Mouse (Mus musculus): ENCODE measurements around the gene Klhdc4. TPM values are rescaled to one million over a fixed set of nuclear protein-coding genes. Genes with fewer than 3 reads are reported as not detected.

Gene Klhdc4
- polyA plus RNA-seq (2016; fragmentation: Nextera tagmentation; extraction: Ambion mirVana): 44.3 and 54.4 TPM in 2 replicates

DNA sequence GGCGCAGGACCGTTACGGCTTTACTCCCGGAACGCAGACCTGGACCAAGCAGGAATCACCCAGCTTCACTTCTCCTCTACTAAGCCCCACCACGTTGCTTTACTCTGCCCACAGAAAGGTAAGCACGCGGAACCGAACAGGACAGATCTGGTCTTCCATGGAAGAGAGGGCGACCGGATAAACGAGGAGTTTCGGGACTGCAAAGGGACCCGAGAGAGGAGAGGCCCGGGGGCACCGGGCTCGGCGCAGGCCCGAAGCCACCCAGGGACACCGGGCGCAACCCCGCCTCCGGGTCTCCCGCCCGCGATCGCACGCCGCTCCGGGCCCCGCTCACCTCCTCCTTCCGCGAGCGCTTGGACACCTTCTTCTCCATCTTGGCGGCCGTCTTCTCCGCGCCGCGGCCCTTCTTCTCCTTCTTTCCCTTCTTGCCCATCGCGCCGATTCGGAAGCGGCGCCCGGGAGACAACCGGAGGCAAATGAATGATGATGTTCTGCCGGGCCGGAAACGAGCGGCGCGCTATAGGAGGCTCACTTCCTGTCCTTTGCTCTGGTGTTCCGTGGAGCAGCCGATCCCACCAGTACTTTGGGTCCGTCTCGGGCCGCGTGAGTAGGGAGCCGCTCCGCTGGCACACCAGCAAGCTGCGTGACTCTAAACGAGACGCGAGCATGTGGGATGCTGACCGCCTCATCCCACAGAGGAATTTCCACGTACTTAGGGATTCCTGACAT, at the start of gene Klhdc4:
Klhdc4 (minus strand) TSS at position 522 of the 729 bp plus-strand sequence.
- DNase-seq (ENCODE audit: low spot score): peak; percentile 95
- Histone ChIP-seq H3K4me1 (peaks cover 19% of the 10 kb centered on the region), H3K27ac (peak within 1 kb of the TSS; percentile 90), H3K4me3 (peak within 1 kb of the TSS; percentile 94), H3K36me3 (no peaks in the 10 kb centered on the region), H3K9me3 (no peaks in the 10 kb centered on the region), H3K27me3 (ENCODE audit: insufficient read depth, poor library complexity, severe bottlenecking) (no peaks in the 10 kb centered on the region)
- under 1% methylated on average over 68 of the region's 68 CpGs for WGBS

DNA sequence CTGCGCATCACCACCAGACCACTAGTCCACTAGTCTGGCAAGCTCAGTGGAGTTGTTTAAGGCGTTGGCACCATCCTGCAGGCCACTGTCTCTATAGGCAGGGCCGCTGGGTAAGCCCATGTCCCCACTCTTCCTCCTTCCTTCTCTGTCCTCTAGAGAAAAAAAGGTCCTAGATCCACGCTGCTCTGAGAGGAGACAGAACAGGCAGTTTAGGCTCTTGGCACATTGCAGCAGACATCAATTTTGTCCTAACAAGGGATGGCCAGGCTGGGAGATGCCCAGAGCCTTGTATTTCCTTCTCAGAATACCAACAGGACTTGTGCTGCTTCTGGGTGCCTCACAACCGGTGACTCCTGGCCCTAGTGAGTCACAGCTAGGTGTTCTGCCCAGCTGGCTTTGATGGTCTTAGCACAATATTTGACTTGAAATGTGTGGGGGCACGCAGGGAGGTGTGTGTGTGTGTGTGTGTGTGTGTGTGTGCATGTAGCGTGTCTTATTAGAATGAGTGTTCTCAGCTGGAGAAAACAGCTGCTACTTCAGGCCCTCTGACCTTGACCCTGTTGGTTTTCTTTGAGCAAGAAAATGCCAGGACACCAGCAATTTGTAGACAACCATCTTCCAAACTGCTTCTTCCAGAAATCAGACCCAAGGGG, 48.6 kb upstream of the Klhdc4 start:
- Histone ChIP-seq H3K4me1 (peaks cover 43% of the 10 kb centered on the region), H3K27me3 (ENCODE audit: insufficient read depth, poor library complexity, severe bottlenecking) (peaks cover 11% of the 10 kb centered on the region; the same call in 1 of the 2 replicates), H3K9me3 (no peaks in the 10 kb centered on the region), H3K27ac (no peak overlapping the region), H3K36me3 (peaks cover 16% of the 10 kb centered on the region), H3K4me3 (no peak overlapping the region)
- WGBS: 85% methylated on average over 7 of the region's 7 CpGs
- no peak for DNase-seq (ENCODE audit: low spot score)

DNA sequence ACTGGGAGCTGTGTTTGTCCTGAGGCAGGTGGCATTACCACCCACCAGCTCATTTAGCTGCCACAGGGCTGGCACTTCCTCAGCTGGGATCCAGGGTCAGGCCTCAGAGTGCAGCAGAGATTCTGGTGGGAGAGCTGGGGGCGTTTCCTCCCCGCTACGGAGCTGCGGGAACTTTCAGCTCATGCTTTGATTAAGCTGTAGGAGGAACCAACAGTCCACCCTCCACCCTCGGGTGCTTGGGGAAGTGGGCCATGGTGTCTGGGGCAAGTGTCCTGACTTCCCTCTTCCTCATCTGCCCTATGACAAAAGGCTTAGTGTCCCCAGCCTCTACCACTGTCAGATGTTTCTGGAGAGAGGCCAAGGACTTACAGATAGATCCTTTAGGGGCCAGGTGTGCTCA, 47.8 kb upstream of the Klhdc4 start:
- peaks cover 48% of the 10 kb centered on the region for H3K4me1 ChIP-seq
- H3K4me3 ChIP-seq: no peak overlapping the region
- no peaks in the 10 kb centered on the region for H3K9me3 ChIP-seq
- peaks cover 19% of the 10 kb centered on the region for H3K27me3 ChIP-seq (ENCODE audit: insufficient read depth, poor library complexity, severe bottlenecking)
- peaks cover 9% of the 10 kb centered on the region; the same call in 1 of the 2 replicates for H3K36me3 ChIP-seq
- 74% methylated on average over 5 of the region's 5 CpGs for WGBS
- no peak for DNase-seq (ENCODE audit: low spot score)
- no peak overlapping the region for H3K27ac ChIP-seq

GRCm38 (mm10) chr8:121875517-121875916, 46.1 kb upstream of the Klhdc4 start:
- 64% methylated on average over 9 of the region's 9 CpGs for WGBS
- peaks cover 37% of the 10 kb centered on the region for H3K4me1 ChIP-seq
- H3K4me3 ChIP-seq: no peak overlapping the region
- peak overlapping the region; percentile 63 for H3K27ac ChIP-seq
- H3K9me3 ChIP-seq: no peaks in the 10 kb centered on the region
- H3K27me3 ChIP-seq (ENCODE audit: insufficient read depth, poor library complexity, severe bottlenecking): peaks cover 28% of the 10 kb centered on the region
- H3K36me3 ChIP-seq: no peaks in the 10 kb centered on the region
- DNase-seq (ENCODE audit: low spot score): no peak

- Histone ChIP-seq H3K36me3 (no peaks in the 10 kb centered on the region), H3K27me3 (ENCODE audit: insufficient read depth, poor library complexity, severe bottlenecking) (peaks cover 28% of the 10 kb centered on the region), H3K4me3 (no peak overlapping the region), H3K27ac (peak overlapping the region; percentile 63), H3K4me1 (peaks cover 36% of the 10 kb centered on the region), H3K9me3 (no peaks in the 10 kb centered on the region)
- no peak for DNase-seq (ENCODE audit: low spot score)
- 58% methylated on average over 3 of the region's 3 CpGs for WGBS
These were observed 45.7 kb upstream of the Klhdc4 start for GRCm38 (mm10) chr8:121875045-121875444.

GRCm38 (mm10) chr8:121874031-121874430, 44.7 kb upstream of the Klhdc4 start:
- peak overlapping the region; percentile 31 for H3K27ac ChIP-seq
- no peak overlapping the region for H3K4me3 ChIP-seq
- H3K4me1 ChIP-seq: peaks cover 36% of the 10 kb centered on the region
- DNase-seq (ENCODE audit: low spot score): peak; percentile 87
- peaks cover 28% of the 10 kb centered on the region for H3K27me3 ChIP-seq (ENCODE audit: insufficient read depth, poor library complexity, severe bottlenecking)
- no peaks in the 10 kb centered on the region for H3K9me3 ChIP-seq
- 49% methylated on average over 9 of the region's 9 CpGs for WGBS
- H3K36me3 ChIP-seq: no peaks in the 10 kb centered on the region

DNA sequence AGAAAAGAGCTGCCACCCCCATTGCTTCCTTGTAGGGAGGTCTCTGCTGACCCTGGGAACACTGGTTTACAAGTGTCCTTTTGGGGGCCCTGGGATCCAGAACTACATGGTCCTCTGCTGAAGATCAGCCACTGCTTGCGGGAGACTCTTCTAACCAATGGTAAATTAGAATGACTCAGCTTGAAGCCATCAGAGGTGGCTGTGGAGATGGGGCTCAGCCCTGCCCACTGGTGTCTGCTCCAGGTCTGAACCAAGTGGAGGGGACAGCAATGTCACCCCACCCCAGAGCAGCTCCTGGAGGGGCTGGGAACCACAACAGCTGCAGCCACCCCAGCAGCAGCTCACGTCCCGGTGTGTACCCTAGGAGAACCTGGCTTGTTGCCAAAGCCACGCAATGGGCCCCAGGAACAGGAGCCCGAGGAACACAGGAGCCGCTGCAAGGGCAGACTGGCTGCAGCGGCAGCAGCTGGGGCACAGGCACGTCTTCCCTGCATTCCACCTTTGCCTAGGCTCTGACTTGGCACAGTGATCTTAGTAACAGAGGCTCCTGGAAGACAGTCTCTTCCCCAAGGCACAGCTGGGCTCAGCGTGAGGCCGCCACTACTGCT, 42.6 kb upstream of the Klhdc4 start:
- 39% methylated on average over 10 of the region's 10 CpGs for WGBS
- H3K4me1 ChIP-seq: peaks cover 36% of the 10 kb centered on the region
- H3K36me3 ChIP-seq: no peaks in the 10 kb centered on the region
- DNase-seq (ENCODE audit: low spot score): no peak
- H3K27me3 ChIP-seq (ENCODE audit: insufficient read depth, poor library complexity, severe bottlenecking): peaks cover 24% of the 10 kb centered on the region
- no peaks in the 10 kb centered on the region for H3K9me3 ChIP-seq
- peak overlapping the region; percentile 48; the same call in 1 of the 2 replicates for H3K27ac ChIP-seq
- H3K4me3 ChIP-seq: peak overlapping the region; percentile 10

DNA sequence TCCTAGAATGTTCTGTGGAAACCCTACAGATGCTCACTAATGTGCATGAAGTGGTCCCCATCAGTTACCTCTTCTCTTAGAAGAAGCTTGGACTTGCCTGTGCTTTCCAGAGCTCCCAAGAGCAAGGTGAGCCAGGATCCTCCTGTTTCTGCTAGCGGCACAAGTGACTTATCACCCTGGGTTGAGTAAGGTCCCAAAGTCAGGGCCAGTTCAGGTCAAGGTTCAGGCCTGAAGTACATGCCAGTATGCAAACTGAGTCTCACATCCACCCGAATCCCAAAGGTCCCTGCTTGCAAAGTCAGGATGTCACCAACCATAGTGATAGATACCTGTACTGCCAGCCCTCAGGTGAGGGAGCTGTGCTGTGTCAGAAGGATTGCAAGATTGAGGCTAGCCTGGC, 40.8 kb upstream of the Klhdc4 start:
- no peak overlapping the region for H3K27ac ChIP-seq
- H3K9me3 ChIP-seq: no peaks in the 10 kb centered on the region
- no peaks in the 10 kb centered on the region for H3K36me3 ChIP-seq
- H3K27me3 ChIP-seq (ENCODE audit: insufficient read depth, poor library complexity, severe bottlenecking): peaks cover 23% of the 10 kb centered on the region
- H3K4me3 ChIP-seq: no peak overlapping the region
- H3K4me1 ChIP-seq: peaks cover 25% of the 10 kb centered on the region
- 79% methylated on average over 2 of the region's 2 CpGs for WGBS
- no peak for DNase-seq (ENCODE audit: low spot score)

DNA sequence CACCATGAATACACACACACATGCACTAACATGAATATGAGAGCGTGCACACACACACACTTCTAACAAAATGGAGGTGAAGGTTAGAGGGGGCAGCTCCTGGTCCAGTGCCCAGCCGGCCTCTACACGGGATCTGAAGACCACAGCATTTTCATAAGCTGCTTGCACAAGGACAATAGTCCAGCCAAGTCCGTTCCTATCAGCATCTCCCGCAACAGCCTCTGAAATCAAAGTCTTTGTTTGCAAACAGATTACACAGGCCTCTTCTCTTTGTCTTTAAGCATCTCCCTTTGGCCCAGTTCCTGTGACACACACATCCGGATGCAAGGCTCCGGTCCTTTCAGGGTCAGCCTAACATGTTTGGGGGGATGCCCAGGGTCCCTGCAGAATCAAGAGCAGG, 39.5 kb upstream of the Klhdc4 start:
- H3K27ac ChIP-seq: no peak overlapping the region
- peaks cover 12% of the 10 kb centered on the region for H3K4me1 ChIP-seq
- no peaks in the 10 kb centered on the region for H3K9me3 ChIP-seq
- peaks cover 23% of the 10 kb centered on the region for H3K27me3 ChIP-seq (ENCODE audit: insufficient read depth, poor library complexity, severe bottlenecking)
- no peaks in the 10 kb centered on the region for H3K36me3 ChIP-seq
- 81% methylated on average over 7 of the region's 7 CpGs for WGBS
- no peak for DNase-seq (ENCODE audit: low spot score)
- H3K4me3 ChIP-seq: no peak overlapping the region

- H3K27me3 ChIP-seq (ENCODE audit: insufficient read depth, poor library complexity, severe bottlenecking): peaks cover 19% of the 10 kb centered on the region
- 82% methylated on average over 5 of the region's 5 CpGs for WGBS
These were observed 38.8 kb upstream of the Klhdc4 start for GRCm38 (mm10) chr8:121868196-121868595.

DNA sequence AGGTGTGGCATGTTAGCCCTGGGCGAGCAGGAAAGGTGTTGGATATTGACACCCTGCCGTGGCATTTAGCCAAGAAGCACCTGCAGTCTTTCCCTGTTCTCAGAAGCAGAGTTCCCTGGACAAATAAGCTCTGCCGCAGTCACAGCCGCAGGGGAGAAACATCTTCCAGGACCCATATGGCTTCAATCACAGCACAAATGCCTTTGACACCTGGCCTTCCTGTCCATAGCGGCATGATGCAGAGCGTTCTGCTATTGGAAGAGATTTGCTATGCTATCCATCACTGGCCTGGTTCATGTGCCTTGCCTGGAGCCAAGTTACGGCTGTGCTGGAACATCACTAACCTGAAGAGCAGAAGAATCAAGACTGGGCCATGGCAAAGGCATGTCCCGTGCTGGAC, 36.0 kb upstream of the Klhdc4 start:
- H3K4me3 ChIP-seq: no peak overlapping the region
- WGBS: 81% methylated on average over 8 of the region's 8 CpGs
- peaks cover 10% of the 10 kb centered on the region; the same call in 1 of the 2 replicates for H3K27me3 ChIP-seq (ENCODE audit: insufficient read depth, poor library complexity, severe bottlenecking)
- no peaks in the 10 kb centered on the region for H3K4me1 ChIP-seq
- DNase-seq (ENCODE audit: low spot score): no peak
- H3K36me3 ChIP-seq: no peaks in the 10 kb centered on the region
- no peaks in the 10 kb centered on the region for H3K9me3 ChIP-seq
- H3K27ac ChIP-seq: no peak overlapping the region

More at GRCm38 (mm10) chr8:121868196-121868595, 38.8 kb upstream of the Klhdc4 start:
- peaks cover 10% of the 10 kb centered on the region for H3K4me1 ChIP-seq
- DNase-seq (ENCODE audit: low spot score): no peak
- no peak overlapping the region for H3K27ac ChIP-seq
- no peak overlapping the region for H3K4me3 ChIP-seq
- H3K9me3 ChIP-seq: no peaks in the 10 kb centered on the region
- H3K36me3 ChIP-seq: no peaks in the 10 kb centered on the region

- no peaks in the 10 kb centered on the region for H3K4me1 ChIP-seq
- WGBS: 59% methylated on average over 11 of the region's 12 CpGs
- peaks cover 4% of the 10 kb centered on the region; the same call in 1 of the 2 replicates for H3K9me3 ChIP-seq
- H3K4me3 ChIP-seq: no peak overlapping the region
- no peak overlapping the region for H3K27ac ChIP-seq
- no peaks in the 10 kb centered on the region for H3K36me3 ChIP-seq
- H3K27me3 ChIP-seq (ENCODE audit: insufficient read depth, poor library complexity, severe bottlenecking): peaks cover 10% of the 10 kb centered on the region; the same call in 1 of the 2 replicates
- no peak for DNase-seq (ENCODE audit: low spot score)
These were observed 32.6 kb upstream of the Klhdc4 start for GRCm38 (mm10) chr8:121861806-121862548.

Measured in heart, embryonic 10.5 days (tissue).